Mouse (Mus musculus): Measurements from ENCODE around the gene Dzip1l. TPM values are rescaled to one million over a fixed set of nuclear protein-coding genes. Genes with fewer than 3 reads are reported as not detected.
"Not testable (repeated sequence)": the region's sequence is repeated elsewhere in the genome, so short reads cannot be mapped to it uniquely, and the experiment has no call there.

The Dzip1l gene
- 10 to 100 TPM; 24.9 to 31.4 TPM for total RNA-seq (2021)

- DNase-seq (ENCODE audit: extremely low spot score in 1 of 2, low spot score in 2 of 2), result peak; percentile 69 to 87
- intact Hi-C loops (cut with DNase I), result loop anchor here (5.0 kb wide), 1 partner anchor 42 kb away; no protein-coding TSS in a partner anchor
These were observed at the start of gene Dzip1l for GRCm38 (mm10) chr9:99629281-99630011. Dzip1l (plus strand) TSS chr9:99629496.

DNA sequence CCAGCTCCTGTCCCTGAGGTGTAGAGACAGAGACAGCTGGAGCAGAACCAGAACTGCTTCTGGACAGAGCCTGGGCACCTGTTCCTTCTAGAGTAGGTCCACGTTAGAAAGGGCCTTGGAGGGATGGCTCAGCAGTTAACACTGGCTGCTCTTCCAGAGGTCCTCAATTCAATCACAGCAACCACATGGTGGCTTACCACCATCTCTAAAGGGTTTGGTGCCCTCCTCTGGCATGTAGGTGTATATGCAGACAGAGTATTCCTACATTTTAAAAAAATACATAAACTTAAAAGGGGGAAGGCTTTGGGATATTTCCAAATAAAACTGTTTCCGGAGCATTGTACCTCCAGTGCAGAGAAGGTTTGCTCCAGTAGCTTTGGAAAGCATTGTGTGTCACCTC is 48.6 kb upstream of the Dzip1l start:
- DNase-seq (ENCODE audit: extremely low spot score in 1 of 2, low spot score in 2 of 2), result no peak
- intact Hi-C loops (cut with DNase I), result no loop called here

- intact Hi-C loops (cut with DNase I), result loop anchor here (5.0 kb wide), 2 partner anchors 40 to 75 kb away; partner anchors contain the start of gene Dzip1l
- DNase-seq (ENCODE audit: extremely low spot score in 1 of 2, low spot score in 2 of 2), result peak in 1 of 2 experiments; percentile 51
These were observed 41.6 kb upstream of the Dzip1l start for GRCm38 (mm10) chr9:99587505-99588202.

GRCm38 (mm10) chr9:99591144-99591543 is 38.2 kb upstream of the Dzip1l start:
- intact Hi-C loops (cut with DNase I), result no loop called here
- DNase-seq (ENCODE audit: extremely low spot score in 1 of 2, low spot score in 2 of 2), result no peak

GRCm38 (mm10) chr9:99599127-99599526 is 30.2 kb upstream of the Dzip1l start:
- DNase-seq (ENCODE audit: extremely low spot score in 1 of 2, low spot score in 2 of 2); intact Hi-C loops (cut with DNase I): not testable (repeated sequence)

DNA sequence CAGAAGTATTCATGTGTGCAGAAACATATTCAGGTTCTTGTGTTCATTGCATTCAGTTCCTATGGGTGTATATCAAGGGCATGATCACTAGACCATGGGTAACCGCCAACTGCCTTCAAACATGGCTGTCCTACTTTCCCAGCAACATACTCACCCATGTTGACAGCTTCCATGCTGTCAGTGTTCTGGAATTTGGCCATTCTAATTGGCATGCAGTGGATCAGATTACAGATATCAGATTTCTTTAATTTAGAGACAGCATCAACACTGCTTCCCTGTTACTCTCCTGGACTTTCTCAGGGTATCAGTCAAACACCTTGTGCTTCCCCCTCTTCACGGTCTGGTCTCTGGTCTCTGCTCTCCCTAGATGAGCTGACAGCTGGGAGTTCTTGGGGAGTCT is 25.7 kb upstream of the Dzip1l start:
- intact Hi-C loops (cut with DNase I), result no loop called here
- no peak for DNase-seq (ENCODE audit: extremely low spot score in 1 of 2, low spot score in 2 of 2)

GRCm38 (mm10) chr9:99612202-99612601 is 17.1 kb upstream of the Dzip1l start, which contains the start of gene A4gnt:
A4gnt (plus strand) TSS chr9:99612502.
- intact Hi-C loops (cut with DNase I), result no loop called here

DNA sequence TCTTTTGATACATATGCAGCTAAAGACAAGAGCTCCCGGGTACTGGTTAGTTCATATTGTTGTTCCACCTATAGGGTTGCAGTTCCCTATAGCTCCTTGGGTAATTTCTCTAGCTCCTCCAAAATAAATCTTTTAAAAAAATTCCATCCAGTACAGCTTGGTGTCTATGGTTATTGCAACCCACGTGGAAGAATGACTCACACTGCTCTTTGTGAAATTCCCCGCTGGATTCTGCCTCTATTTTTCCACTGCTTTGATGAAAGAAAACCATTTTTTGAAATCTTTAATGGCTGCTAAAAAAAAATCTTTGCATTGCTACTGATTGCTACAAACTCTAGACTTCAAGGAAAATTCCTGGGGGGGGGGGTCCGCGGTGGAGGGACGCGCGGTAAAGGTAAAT is 9.6 kb upstream of the Dzip1l start:
- intact Hi-C loops (cut with DNase I), result no loop called here
- no peak for DNase-seq (ENCODE audit: extremely low spot score in 1 of 2, low spot score in 2 of 2)

More at GRCm38 (mm10) chr9:99612202-99612601, 17.1 kb upstream of the Dzip1l start, which contains the start of gene A4gnt:
- DNase-seq (ENCODE audit: extremely low spot score in 1 of 2, low spot score in 2 of 2), result no peak

DNA sequence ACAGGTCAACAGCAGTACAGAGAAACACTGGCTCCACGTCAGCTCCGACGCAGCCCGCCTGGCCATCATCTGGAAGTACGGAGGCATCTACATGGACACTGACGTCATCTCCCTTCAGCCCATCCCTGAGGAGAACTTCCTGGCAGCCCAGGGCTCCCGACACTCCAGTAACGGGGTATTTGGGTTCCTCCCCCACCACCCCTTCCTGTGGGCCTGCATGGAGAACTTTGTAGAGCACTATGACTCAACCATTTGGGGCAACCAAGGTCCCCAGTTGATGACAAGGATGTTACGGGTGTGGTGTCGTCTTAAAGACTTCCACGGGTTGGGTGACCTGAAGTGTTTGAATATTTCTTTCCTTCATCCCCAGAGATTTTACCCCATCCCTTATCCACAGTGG is 9.1 kb upstream of the Dzip1l start:
- DNase-seq (ENCODE audit: extremely low spot score in 1 of 2, low spot score in 2 of 2), result no peak
- intact Hi-C loops (cut with DNase I), result no loop called here

DNA sequence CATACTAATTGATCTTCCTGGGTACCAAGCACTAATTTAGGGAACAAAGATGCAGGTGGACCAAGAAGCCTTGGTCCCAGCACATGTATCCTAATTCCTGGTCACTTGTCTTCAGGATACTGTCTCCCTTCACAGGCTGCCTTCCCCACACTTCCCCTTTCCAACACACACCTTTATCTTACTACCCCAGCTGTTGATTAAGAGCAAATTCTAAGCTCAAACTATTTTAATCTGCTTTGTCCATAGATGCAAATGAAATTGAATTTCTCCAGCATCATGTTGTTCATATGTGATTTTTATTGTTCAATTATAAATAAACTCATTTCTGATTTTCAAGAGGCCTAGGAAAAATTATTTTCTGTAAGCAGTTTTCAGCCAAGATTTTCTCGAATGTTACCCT is 7.3 kb upstream of the Dzip1l start:
- intact Hi-C loops (cut with DNase I), result no loop called here
- DNase-seq (ENCODE audit: extremely low spot score in 1 of 2, low spot score in 2 of 2), result no peak

DNA sequence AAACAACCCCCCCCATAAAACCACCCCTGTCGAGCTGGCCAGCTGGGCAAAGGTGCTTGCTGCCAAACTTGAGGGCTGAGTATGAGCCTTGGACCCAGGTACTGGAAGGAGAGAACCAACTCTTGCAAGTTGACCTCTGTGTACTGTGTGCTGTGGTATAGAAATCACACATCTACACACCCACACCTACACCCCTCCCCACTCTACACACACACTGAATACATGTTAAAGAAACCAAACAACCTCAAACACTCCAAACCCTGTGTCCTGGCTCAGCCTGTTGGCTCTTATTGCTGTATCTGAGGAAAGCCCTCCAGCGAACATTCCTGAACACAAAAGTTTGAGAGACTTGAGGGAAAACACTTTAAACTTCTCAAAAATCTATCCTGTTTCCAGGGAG is 6.3 kb upstream of the Dzip1l start:
- intact Hi-C loops (cut with DNase I), result no loop called here

GRCm38 (mm10) chr9:99624117-99624516 is 5.2 kb upstream of the Dzip1l start:
- intact Hi-C loops (cut with DNase I), result no loop called here
- no peak for DNase-seq (ENCODE audit: extremely low spot score in 1 of 2, low spot score in 2 of 2)

More for the DNA sequence above, 6.3 kb upstream of the Dzip1l start:
- no peak for DNase-seq (ENCODE audit: extremely low spot score in 1 of 2, low spot score in 2 of 2)

- no peak for DNase-seq (ENCODE audit: extremely low spot score in 1 of 2, low spot score in 2 of 2)
- intact Hi-C loops (cut with DNase I), result loop anchor here (5.0 kb wide), 1 partner anchor 41 kb away; no protein-coding TSS in a partner anchor
These were observed 715 bp upstream of the Dzip1l start for GRCm38 (mm10) chr9:99628581-99628980.

GRCm38 (mm10) chr9:99630071-99630470 is 775 bp downstream of the Dzip1l start:
- no peak for DNase-seq (ENCODE audit: extremely low spot score in 1 of 2, low spot score in 2 of 2)
- intact Hi-C loops (cut with DNase I), result no loop called here

DNA sequence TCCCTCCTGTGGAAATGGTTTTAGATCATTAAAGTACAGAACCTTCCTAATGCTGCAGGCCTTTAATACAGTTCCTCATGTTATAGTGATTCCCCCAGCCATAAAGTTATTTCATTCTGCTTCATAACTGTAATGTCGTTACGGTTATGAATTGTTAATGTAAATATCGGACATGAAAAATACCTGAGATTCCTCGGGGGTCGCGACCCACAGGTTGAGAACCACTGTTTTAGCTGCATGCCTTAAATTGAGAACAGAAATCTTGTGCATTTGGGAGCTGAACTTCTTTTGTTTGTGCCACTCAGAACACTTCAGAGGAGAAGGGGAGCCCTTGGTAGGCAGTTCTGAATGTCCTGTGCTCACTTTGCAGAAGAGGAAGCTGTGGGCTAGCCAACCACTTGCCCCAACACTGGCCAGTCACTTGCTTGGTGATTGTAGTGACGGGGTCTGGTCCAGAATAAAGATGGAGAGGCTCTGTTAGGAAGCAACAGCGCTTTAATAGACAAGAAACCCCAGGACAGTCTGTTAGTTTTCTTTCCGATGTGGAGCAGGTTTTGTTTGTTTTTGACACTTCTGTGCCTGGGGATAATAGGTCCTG is 1.3 kb downstream of the Dzip1l start:
- intact Hi-C loops (cut with DNase I), result no loop called here
- DNase-seq (ENCODE audit: extremely low spot score in 1 of 2, low spot score in 2 of 2), result peak in 1 of 2 experiments; percentile 26

DNA sequence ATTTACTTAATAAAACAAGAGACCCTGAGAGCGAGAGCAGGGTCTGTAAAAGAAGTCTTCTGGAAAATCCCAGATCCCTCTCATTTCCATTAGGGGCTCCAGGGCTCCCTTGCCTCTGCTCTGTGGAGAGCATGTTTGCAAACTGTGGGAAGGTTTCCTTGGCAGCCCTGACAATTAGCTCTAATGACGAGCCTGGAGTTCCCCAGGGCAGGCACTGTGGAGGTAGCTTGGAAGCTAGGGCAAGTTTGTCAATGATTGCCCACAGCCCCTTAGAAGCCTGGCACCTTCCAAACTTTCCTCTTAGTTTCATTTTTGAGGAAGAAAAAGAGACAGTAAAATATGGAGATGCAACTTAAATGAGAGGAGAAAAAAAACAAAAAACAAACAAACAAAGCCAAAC is 2.5 kb downstream of the Dzip1l start:
- intact Hi-C loops (cut with DNase I), result no loop called here
- peak in 1 of 2 experiments; percentile 8 for DNase-seq (ENCODE audit: extremely low spot score in 1 of 2, low spot score in 2 of 2)

DNA sequence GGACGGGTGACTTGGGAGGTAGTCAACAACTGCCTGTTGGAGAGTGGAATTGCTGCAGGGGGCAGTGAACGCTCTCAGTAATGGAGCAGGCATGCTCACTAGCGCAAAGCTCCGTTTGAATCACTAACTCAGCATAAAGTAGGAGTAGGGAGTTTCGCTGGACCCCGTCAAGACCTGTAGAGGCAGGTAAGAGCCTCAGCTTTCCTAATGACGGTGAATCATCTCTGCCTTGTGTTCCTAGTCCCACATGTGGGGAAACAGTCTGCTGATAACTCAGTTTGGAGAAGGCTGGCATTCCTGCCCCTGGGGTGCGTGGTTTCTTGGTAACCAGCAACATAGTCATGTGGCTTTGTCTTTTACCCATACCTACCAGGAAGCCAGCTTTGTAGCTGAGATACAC is 3.0 kb downstream of the Dzip1l start:
- intact Hi-C loops (cut with DNase I), result no loop called here

DNA sequence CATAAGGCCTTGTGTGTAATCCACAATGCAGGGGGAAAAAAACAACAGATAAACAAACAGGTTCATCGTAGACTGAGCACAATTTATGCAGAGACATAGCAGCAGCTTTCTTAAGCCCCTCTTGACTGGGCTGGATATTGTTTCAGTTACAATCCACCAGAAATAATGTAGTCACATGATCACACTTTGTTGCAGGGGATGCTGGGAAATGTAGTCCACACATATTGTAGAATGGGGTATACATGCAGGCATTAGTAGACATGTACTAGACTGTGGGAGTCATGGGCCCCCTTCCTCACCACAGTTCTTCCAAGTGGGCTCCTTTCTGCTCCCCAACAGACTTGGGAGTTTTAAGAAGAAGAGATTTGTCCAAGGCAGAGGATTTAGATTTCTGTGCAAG is 7.5 kb downstream of the Dzip1l start:
- no peak for DNase-seq (ENCODE audit: extremely low spot score in 1 of 2, low spot score in 2 of 2)
- intact Hi-C loops (cut with DNase I), result no loop called here

More for the DNA sequence above, 3.0 kb downstream of the Dzip1l start:
- DNase-seq (ENCODE audit: extremely low spot score in 1 of 2, low spot score in 2 of 2), result peak in 1 of 2 experiments; percentile 38

- DNase-seq (ENCODE audit: extremely low spot score in 1 of 2, low spot score in 2 of 2), result no peak
- intact Hi-C loops (cut with DNase I), result no loop called here
These were observed 7.9 kb downstream of the Dzip1l start for GRCm38 (mm10) chr9:99637227-99637626.

DNA sequence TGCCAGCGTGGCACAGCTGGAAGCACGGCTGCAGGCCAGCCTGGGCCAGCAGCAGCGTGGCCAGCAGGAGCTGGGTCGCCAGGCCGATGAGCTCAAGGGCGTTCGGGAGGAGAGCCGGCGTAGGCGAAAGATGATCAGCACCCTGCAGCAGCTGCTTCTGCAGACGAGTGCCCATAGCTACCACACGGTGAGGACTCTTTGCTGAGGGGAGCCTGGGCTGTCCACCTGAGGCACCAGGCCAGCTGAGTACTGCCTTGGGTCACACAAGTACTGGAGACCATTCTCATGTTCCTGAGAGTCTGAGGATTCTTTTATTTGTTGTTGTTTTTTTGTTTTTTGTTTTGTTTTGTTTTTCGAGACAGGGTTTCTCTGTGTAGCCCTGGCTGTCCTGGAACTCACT is 8.4 kb downstream of the Dzip1l start:
- intact Hi-C loops (cut with DNase I), result no loop called here
- DNase-seq (ENCODE audit: extremely low spot score in 1 of 2, low spot score in 2 of 2), result no peak
